Mouse (Mus musculus) ES-Bruce4 (cell line): ENCODE data around the gene Gm10912.
"Not testable (repeated sequence)": the region's sequence is repeated elsewhere in the genome, so short reads cannot be mapped to it uniquely, and the experiment has no call there.

Source experiments
- CTCF ChIP-seq: IDR thresholded peaks from one replicate; pipeline ENCODE4 v1.8.1; 2011; ENCODE audit warnings: low read depth, low read length
- EP300 ChIP-seq: IDR thresholded peaks from 2 replicates; pipeline ENCODE4 v1.6.1; 2011; ENCODE audit warnings: low read depth, low read length; ENCODE audit not compliant: insufficient read depth
- POLR2A ChIP-seq: IDR thresholded peaks from one replicate; pipeline ENCODE4 v1.8.1; 2011; ENCODE audit warnings: low read length; ENCODE audit not compliant: insufficient read depth

DNA sequence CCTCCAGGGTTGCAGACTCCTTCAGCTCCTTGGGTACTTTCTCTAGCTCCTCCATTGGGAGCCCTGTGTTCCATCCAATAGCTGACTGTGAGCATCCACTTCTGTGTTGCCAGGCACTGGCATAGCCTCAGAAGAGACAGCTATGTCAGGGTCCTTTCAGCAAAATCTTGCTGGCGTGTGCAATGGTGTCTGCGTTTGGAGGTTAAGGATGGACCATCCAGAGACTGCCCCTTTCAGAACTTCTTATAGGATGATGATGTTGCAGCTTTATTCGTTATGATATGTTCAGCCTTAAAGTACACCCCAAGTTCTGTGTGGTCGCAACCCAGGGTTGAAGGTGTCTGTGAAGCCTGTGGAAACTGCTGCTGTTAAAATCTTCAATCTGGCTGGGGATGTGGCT, 31.8 kb downstream of the Gm10912 start:
- TF ChIP-seq EP300, CTCF, POLR2A: not testable (repeated sequence)
